Mouse (Mus musculus) heart, adult 2 months (tissue): ENCODE measurements around the gene Myof.

ENCODE experiments used
- CTCF ChIP-seq: fragments of 200-600 bp; IDR thresholded peaks from 2 replicates; pipeline ENCODE4 v1.8.1; 2022; ENCODE audit warnings: antibody characterized with exemption, mild to moderate bottlenecking, moderate library complexity
- POLR2A ChIP-seq: fragments of 200-500 bp; IDR thresholded peaks from 2 replicates; pipeline ENCODE4 v1.6.1; 2011; ENCODE audit warnings: mild to moderate bottlenecking, low read depth, low read length, control low read depth; ENCODE audit not compliant: insufficient read depth

GRCm38 (mm10) chr19:38089358-38089757 lies 46.0 kb upstream of the Myof start:
- TF ChIP-seq CTCF (no peak), POLR2A (no peak)
